Mouse (Mus musculus): Measurements from ENCODE around the gene Pts.

DNA sequence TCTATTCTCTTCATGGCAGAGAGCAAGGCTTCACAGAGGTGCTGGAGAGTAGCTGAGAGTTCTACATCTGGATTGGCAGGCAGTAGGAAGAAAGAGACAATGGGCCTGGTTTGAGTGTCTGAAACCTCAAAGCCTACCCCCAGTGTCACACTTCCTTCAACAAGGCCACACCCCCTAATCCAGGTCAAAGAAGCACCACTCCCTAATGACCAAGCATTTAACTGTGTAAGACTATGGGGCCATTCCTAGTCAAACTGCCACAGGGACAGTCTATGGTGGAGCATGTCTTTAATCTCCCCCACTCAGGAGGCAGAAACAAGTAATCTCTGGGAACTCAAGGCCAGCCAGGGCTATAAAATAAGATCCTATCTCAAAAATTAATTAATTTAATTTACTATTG, 37.7 kb downstream of the Pts start:
- TF ChIP-seq CTCF (conservative IDR thresholded peaks at IDR 0.05; ENCODE audit: insufficient read depth, insufficient read length, low read depth, low read length) (no peak), POLR2A (IDR thresholded peaks at IDR 0.05; ENCODE audit: low read depth, low read length) (no peak)

All from kidney, adult 2 months (tissue).